Mouse (Mus musculus) liver, embryonic 16.5 days (tissue): ENCODE results near the gene Rhof. TPM values are rescaled to one million over a fixed set of nuclear protein-coding genes. Genes with fewer than 3 reads are reported as not detected.
"Not testable (repeated sequence)": the region's sequence is repeated elsewhere in the genome, so short reads cannot be mapped to it uniquely, and the experiment has no call there.

ENCODE experiments used
- ATAC-seq: fragments of 200-750 bp; cut with Nextera tagmentation; 2 replicates; pipeline ENCODE4 v1.8.0; 2017; ENCODE audit warnings: low read depth, mild to moderate bottlenecking, moderate number of reproducible peaks, moderate library complexity
- H3K27ac ChIP-seq: fragments of 300-500 bp; sonication (generic); 2 replicates; pipeline ENCODE4 v1.5.1; 2014; ENCODE audit warnings: mild to moderate bottlenecking, low read length
- H3K27me3 ChIP-seq: fragments of 300-500 bp; sonication (generic); 2 replicates; pipeline ENCODE4 v1.6.1; 2014; ENCODE audit warnings: low read depth, low read length, mixed read lengths; ENCODE audit not compliant: control insufficient read depth, insufficient read depth
- H3K36me3 ChIP-seq: fragments of 300-500 bp; sonication (generic); 2 replicates; pipeline ENCODE4 v1.6.1; 2014; ENCODE audit warnings: mild to moderate bottlenecking; ENCODE audit not compliant: control insufficient read depth, insufficient read depth
- H3K4me1 ChIP-seq: fragments of 300-500 bp; sonication (generic); 2 replicates; pipeline ENCODE4 v1.6.1; 2014; ENCODE audit warnings: low read depth, low read length, mixed read lengths; ENCODE audit not compliant: control insufficient read depth
- H3K4me2 ChIP-seq: fragments of 300-500 bp; sonication (generic); 2 replicates; pipeline ENCODE4 v1.6.1; 2014; ENCODE audit warnings: low read depth, low read length, mixed read lengths
- H3K4me3 ChIP-seq: fragments of 300-500 bp; sonication (generic); 2 replicates; pipeline ENCODE4 v1.5.1; 2014; ENCODE audit warnings: low read depth, mild to moderate bottlenecking, low read length
- H3K9ac ChIP-seq: fragments of 300-500 bp; sonication (generic); 2 replicates; pipeline ENCODE4 v1.6.1; 2014; ENCODE audit warnings: low read depth, low read length
- H3K9me3 ChIP-seq: fragments of 300-500 bp; sonication (generic); replicated peaks from 2 replicates; pipeline ENCODE4 v1.6.1; 2016; ENCODE audit warnings: low read length; ENCODE audit not compliant: control insufficient read depth
- WGBS: fragments of 180-500 bp; shearing (Covaris S2); extraction: QIAGEN DNeasy Blood & Tissue Kit; methylation state at CpG from one replicate; pipeline ENCODE4 v1.1.7; 2014; ENCODE audit not compliant: insufficient replicate concordance; 5-methylcytosine and 5-hydroxymethylcytosine counted together
- polyA plus RNA-seq: library from polyadenylated mRNA; unstranded; fragments of >200 nt; fragmentation: Nextera tagmentation; extraction: Ambion mirVana; gene quantifications from 2 replicates; pipeline ENCODE4 v1.2.1, GENCODE M21; 2015

The Rhof gene
- polyA plus RNA-seq, 1 experiment from 2014 or later = 2.3 TPM

GRCm38 (mm10) chr5:123076419-123077281, 55.8 kb downstream of the Rhof start:
- H3K9me3 ChIP-seq = peaks cover 4% of the 10 kb centered on the region; the same call in 1 of the 2 replicates
- peaks cover 36% of the 10 kb centered on the region for H3K4me1 ChIP-seq
- H3K27ac ChIP-seq = peak overlapping the region; percentile 92
- WGBS = under 1% methylated on average over 35 of the region's 35 CpGs
- H3K4me3 ChIP-seq = peak overlapping the region; percentile 92
- no peaks in the 10 kb centered on the region for H3K27me3 ChIP-seq
- peaks cover 10% of the 10 kb centered on the region for H3K36me3 ChIP-seq
- H3K4me2 ChIP-seq = peak overlapping the region; percentile 89
- peak overlapping the region; percentile 91 for H3K9ac ChIP-seq
- peak; percentile 71 for ATAC-seq

- Histone ChIP-seq H3K9me3 (peaks cover 4% of the 10 kb centered on the region; the same call in 1 of the 2 replicates), H3K27ac (peak overlapping the region; percentile 92), H3K4me2 (peak overlapping the region; percentile 89), H3K4me3 (peak overlapping the region; percentile 92), H3K27me3 (no peaks in the 10 kb centered on the region), H3K4me1 (peaks cover 34% of the 10 kb centered on the region), H3K36me3 (peaks cover 10% of the 10 kb centered on the region), H3K9ac (peak overlapping the region; percentile 91)
- ATAC-seq = peak; percentile 91
- WGBS = 4% methylated on average over 45 of the region's 45 CpGs
These were observed 56.7 kb downstream of the Rhof start for GRCm38 (mm10) chr5:123075576-123076418.

DNA sequence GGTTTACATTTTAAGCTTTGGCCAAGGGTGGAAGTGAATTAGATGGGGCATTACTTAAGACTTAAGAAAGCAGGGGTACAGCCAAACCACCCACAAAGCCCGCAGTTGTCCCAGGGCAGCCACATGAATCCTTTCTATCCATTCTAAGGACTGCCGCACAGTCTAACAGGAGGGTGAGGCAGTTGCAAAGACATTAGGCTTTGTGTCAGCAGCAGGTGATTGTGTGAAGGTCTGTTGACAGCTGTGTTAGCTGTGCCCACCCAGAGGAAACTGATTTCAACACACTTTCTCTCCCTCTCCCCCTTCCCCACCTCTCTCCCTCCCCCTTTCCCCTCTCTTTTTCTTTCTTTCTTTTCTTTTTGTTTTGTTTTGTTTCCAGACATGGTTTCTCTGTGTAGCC, 63.8 kb downstream of the Rhof start:
- H3K27me3 ChIP-seq = no peaks in the 10 kb centered on the region
- no peaks in the 10 kb centered on the region for H3K36me3 ChIP-seq
- no peaks in the 10 kb centered on the region for H3K9me3 ChIP-seq
- no peak overlapping the region for H3K4me2 ChIP-seq
- H3K4me1 ChIP-seq = peaks cover 6% of the 10 kb centered on the region
- no peak for ATAC-seq
- H3K9ac ChIP-seq = no peak overlapping the region
- WGBS = 90% methylated on average over 2 of the region's 2 CpGs
- no peak overlapping the region for H3K27ac ChIP-seq
- no peak overlapping the region for H3K4me3 ChIP-seq

DNA sequence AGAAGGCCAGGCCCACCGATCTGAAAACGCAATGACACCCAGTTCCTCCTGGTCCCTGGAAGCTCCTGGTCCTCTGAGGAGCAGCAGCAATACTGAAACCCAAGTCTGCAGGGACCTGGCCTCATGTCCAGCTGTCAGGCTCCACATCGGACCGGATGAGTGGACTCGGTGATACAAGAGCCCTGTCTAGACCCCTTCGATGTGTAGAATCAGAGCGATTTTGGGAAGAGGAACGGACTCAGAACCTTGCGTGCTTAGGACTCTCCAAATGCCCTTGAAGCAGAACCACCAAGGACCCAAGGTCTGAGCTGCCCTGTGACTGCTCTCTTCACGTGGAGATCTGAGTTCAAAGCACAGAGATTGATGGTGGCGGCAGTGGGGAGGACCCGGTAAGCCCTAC, 64.4 kb downstream of the Rhof start, which contains the start of gene Tmem120b:
Tmem120b (plus strand) TSS at position 301 of the 400 bp plus-strand sequence.
- H3K4me1 ChIP-seq = peaks cover 6% of the 10 kb centered on the region
- no peaks in the 10 kb centered on the region for H3K36me3 ChIP-seq
- 81% methylated on average over 12 of the region's 12 CpGs for WGBS
- peak within 1 kb of the TSS; percentile 3; the same call in 1 of the 2 replicates for H3K27ac ChIP-seq
- no peak within 1 kb of the TSS for H3K4me2 ChIP-seq
- no peaks in the 10 kb centered on the region for H3K9me3 ChIP-seq
- no peaks in the 10 kb centered on the region for H3K27me3 ChIP-seq
- no peak within 1 kb of the TSS for H3K9ac ChIP-seq
- no peak within 1 kb of the TSS for H3K4me3 ChIP-seq
- no peak for ATAC-seq

DNA sequence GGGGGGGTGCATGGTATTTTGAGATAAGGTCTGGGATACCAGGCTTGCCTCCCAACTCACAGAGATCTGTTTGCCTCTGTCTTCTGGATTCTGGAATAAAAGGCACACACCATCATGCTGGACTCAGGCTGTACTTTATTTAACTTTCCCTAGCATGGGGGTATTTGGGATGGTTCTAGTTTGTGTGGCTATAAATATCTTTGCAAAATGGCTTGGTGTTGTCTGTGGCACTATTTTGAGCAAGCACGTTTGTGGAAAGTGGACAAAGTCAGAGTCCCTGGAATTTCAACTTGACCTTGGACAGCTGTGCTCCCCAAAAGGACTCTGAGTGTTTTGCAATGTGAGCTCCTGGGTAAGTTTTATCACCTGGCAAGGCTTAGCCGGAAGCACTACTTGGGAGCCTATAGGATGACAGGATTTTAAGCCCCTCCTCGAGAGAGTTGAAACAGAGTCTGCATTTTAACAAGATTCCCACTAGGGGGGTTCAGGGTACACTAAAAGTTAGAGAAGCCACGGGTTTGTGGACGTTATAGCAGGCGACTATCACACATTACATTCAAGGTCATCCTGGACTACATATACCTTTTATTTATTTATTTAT, 65.0 kb downstream of the Rhof start:
- WGBS = 10% methylated on average over 6 of the region's 6 CpGs
- Histone ChIP-seq H3K9ac (no peak overlapping the region), H3K36me3 (no peaks in the 10 kb centered on the region), H3K27me3 (no peaks in the 10 kb centered on the region), H3K4me1 (peaks cover 6% of the 10 kb centered on the region), H3K4me3 (no peak overlapping the region), H3K4me2 (no peak overlapping the region), H3K27ac (peak overlapping the region; percentile 3; the same call in 1 of the 2 replicates), H3K9me3 (no peaks in the 10 kb centered on the region)
- ATAC-seq = peak; percentile 79

GRCm38 (mm10) chr5:123064207-123064606, 68.3 kb downstream of the Rhof start:
- no peak overlapping the region for H3K9ac ChIP-seq
- H3K36me3 ChIP-seq = no peaks in the 10 kb centered on the region
- ATAC-seq = no peak
- no peak overlapping the region for H3K27ac ChIP-seq
- no peak overlapping the region for H3K4me3 ChIP-seq
- H3K9me3 ChIP-seq = no peaks in the 10 kb centered on the region
- peaks cover 11% of the 10 kb centered on the region for H3K4me1 ChIP-seq
- WGBS = 24% methylated on average over 6 of the region's 6 CpGs
- no peak overlapping the region for H3K4me2 ChIP-seq
- no peaks in the 10 kb centered on the region for H3K27me3 ChIP-seq

GRCm38 (mm10) chr5:123063141-123063540, 69.4 kb downstream of the Rhof start:
- ATAC-seq = no peak
- peaks cover 22% of the 10 kb centered on the region for H3K4me1 ChIP-seq
- WGBS = 79% methylated on average over 3 of the region's 3 CpGs
- no peaks in the 10 kb centered on the region for H3K9me3 ChIP-seq
- no peaks in the 10 kb centered on the region for H3K27me3 ChIP-seq
- no peak overlapping the region for H3K4me2 ChIP-seq
- no peak overlapping the region for H3K4me3 ChIP-seq
- H3K9ac ChIP-seq = no peak overlapping the region
- no peaks in the 10 kb centered on the region for H3K36me3 ChIP-seq
- H3K27ac ChIP-seq = no peak overlapping the region

DNA sequence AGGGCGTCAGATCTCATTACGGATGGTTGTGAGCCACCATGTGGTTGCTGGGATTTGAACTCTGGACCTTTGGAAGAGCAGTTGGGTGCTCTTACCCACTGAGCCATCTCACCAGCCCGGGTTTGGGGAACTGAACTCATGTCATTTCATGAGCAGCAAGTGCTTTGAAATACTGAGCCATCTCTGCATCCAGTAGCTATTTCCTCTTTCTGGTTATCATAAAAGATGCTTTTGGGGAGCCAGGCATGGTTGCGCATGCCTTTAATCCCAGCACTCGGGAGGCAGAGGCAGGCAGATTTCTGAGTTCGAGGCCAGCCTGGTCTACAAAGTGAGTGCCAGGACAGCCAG, 71.1 kb downstream of the Rhof start:
- H3K4me2 ChIP-seq, H3K9ac ChIP-seq, ATAC-seq, H3K27me3 ChIP-seq, H3K4me3 ChIP-seq, H3K36me3 ChIP-seq, H3K27ac ChIP-seq, H3K9me3 ChIP-seq: not testable (repeated sequence)
- 63% methylated on average over 6 of the region's 6 CpGs for WGBS
- peaks cover 20% of the 10 kb centered on the region for H3K4me1 ChIP-seq
